Mouse (Mus musculus): ENCODE results near the gene Ak1. TPM values are rescaled to one million over a fixed set of nuclear protein-coding genes. Genes with fewer than 3 reads are reported as not detected.
A peak's percentile ranks its signal among the peaks of the same experiment; 100 is the strongest.

Gene Ak1
- total RNA-seq, 1 experiment = 90.8 TPM

DNA sequence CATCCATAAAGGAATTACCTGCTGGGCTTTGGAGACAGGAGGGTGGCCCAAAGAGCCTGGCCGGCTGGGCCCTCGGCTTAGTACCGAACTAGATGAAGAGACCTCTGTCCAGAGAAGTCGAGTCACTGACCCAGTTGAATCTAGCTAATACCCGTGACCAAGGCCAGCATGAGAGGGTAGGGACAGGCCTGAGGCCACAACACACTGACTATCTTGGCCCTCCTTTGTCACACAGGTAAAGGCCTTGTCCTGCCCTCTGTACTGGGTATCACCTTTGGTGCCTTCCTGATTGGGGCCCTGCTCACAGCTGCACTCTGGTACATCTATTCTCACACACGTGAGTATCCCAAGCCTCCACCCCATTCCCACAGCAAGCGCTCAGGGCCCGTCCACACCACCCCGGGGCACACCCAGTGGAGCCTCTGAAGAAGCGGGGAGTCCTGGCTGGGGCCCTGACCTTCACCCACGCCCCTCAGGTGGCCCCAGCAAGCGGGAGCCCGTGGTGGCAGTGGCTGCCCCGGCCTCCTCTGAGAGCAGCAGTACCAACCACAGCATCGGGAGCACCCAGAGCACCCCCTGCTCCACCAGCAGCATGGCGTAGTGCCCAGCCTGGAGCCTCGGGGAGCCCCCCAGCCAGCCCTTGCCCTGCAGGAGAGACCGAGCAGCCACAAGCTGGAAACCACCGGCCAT lies 59.5 kb downstream of the Ak1 start:
- Histone ChIP-seq H3K9ac (ENCODE audit: insufficient read depth, low read depth, low read length, poor library complexity, severe bottlenecking) (peak overlapping the region; percentile 3; the same call in 1 of the 2 replicates), H3K9me3 (ENCODE audit: control insufficient read depth, insufficient read depth, low read depth, low read length) (no peaks in the 10 kb centered on the region), H3K4me3 (ENCODE audit: insufficient read depth in 1 of 2, low read depth in 1 of 2, low read length in 2 of 2, poor library complexity in 1 of 2, severe bottlenecking in 1 of 2) (peak overlapping the region in 1 of 2 experiments; percentile 44; a peak in 1 of 4 replicates), H3K36me3 (ENCODE audit: control insufficient read depth, insufficient read depth, low read length, poor library complexity, severe bottlenecking) (peaks cover 51% of the 10 kb centered on the region), H3K4me1 (ENCODE audit: control insufficient read depth in 2 of 2, insufficient read depth in 2 of 2, low read length in 2 of 2, poor library complexity in 1 of 2) (peaks cover 2 to 6% of the 10 kb centered on the region in 2 experiments; a peak in 1 of 4 replicates), H3K27ac (ENCODE audit: insufficient read depth, low read depth, low read length, poor library complexity, severe bottlenecking) (no peak overlapping the region)
- TF ChIP-seq CHD2 (IDR thresholded peaks at IDR 0.05; ENCODE audit: low read depth, low read length) (no peak), ZC3H11A (IDR thresholded peaks at IDR 0.05; ENCODE audit: borderline replicate concordance, low read depth, low read length) (no peak), MAFK (IDR thresholded peaks at IDR 0.05; ENCODE audit: insufficient read depth, low read depth, low read length) (no peak), ZNF384 (IDR thresholded peaks at IDR 0.05; ENCODE audit: low read depth, low read length) (no peak), HCFC1 (IDR thresholded peaks at IDR 0.05; ENCODE audit: borderline replicate concordance, insufficient read depth, low read length) (no peak)
- no peak for DNase-seq (ENCODE audit: low read depth, low spot score)
- in situ Hi-C loops (cut with MboI; ENCODE audit: low sequenced_read_pairs in 2 of 2, unreplicated experiment in 2 of 2) = no loop called here

DNA sequence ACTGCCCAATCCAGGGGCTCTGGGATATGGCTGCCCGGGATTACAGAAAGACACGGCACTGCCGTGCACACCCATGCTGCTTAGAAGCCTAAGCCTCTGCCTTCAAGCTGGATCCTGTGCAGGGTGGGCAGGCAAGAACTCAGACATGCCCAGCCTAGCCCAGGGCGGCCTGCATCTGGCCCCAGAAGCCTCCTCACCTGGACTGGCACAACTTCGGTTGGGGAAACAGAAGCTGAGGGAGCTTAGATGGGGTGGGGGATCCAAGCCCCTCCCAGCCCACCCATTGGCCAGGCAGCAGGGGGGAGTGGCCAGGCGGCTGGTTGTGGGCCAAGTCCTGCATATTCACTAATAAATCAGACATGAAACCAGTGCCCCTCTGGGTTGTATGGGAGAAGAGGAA lies 60.2 kb downstream of the Ak1 start:
- H3K36me3 ChIP-seq (ENCODE audit: control insufficient read depth, insufficient read depth, low read length, poor library complexity, severe bottlenecking) = peaks cover 57% of the 10 kb centered on the region
- H3K27ac ChIP-seq (ENCODE audit: insufficient read depth, low read depth, low read length, poor library complexity, severe bottlenecking) = no peak overlapping the region
- TF ChIP-seq CHD2 (IDR thresholded peaks at IDR 0.05; ENCODE audit: low read depth, low read length) = no peak
- no peak for TF ChIP-seq MAFK (IDR thresholded peaks at IDR 0.05; ENCODE audit: insufficient read depth, low read depth, low read length)
- no peak for TF ChIP-seq ZC3H11A (IDR thresholded peaks at IDR 0.05; ENCODE audit: borderline replicate concordance, low read depth, low read length)
- in situ Hi-C loops (cut with MboI; ENCODE audit: low sequenced_read_pairs in 2 of 2, unreplicated experiment in 2 of 2) = no loop called here
- H3K9ac ChIP-seq (ENCODE audit: insufficient read depth, low read depth, low read length, poor library complexity, severe bottlenecking) = peak overlapping the region; percentile 3; the same call in 1 of the 2 replicates
- no peaks in the 10 kb centered on the region for H3K9me3 ChIP-seq (ENCODE audit: control insufficient read depth, insufficient read depth, low read depth, low read length)
- H3K4me3 ChIP-seq (ENCODE audit: insufficient read depth in 1 of 2, low read depth in 1 of 2, low read length in 2 of 2, poor library complexity in 1 of 2, severe bottlenecking in 1 of 2) = peak overlapping the region in 1 of 2 experiments; percentile 44; a peak in 1 of 4 replicates
- DNase-seq (ENCODE audit: low read depth, low spot score) = no peak
- H3K4me1 ChIP-seq (ENCODE audit: control insufficient read depth in 2 of 2, insufficient read depth in 2 of 2, low read length in 2 of 2, poor library complexity in 1 of 2) = peaks cover 2 to 8% of the 10 kb centered on the region in 2 experiments; a peak in 1 of 4 replicates

DNA sequence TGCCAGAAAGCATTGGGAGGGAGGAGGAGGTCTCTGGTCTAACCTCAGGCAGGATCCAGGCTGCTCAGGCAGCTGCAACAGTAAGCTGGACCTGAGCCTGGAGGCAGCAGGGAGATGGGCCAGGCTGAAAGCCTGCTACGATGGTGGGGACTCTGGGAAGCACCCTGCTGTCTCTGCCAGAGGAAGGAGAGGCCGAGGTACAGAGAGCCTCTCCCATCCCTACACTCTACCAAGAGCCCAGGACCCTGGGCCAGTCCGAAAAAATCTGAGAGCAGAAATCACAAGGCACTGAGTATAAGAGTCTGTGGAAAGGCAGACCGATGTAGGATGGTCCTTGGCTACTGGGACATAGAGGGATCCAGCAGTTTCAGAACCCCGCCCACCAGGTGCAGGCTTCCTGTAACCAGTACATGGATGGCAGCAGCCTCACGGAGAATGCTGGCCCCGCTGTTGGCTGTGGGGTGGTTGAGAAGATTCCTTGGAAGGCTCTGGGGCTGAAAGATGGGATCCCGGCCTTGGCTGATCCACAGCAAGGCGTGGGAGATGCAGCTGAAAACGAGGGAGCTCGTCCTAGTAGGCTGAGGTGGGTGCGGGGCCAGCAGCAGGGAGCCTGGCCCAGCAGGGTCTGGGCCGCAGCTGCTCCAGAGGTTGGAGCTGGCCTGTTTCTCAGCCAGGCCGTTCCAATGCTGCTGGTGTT lies 61.3 kb downstream of the Ak1 start:
- DNase-seq (ENCODE audit: low read depth, low spot score) = no peak
- H3K27ac ChIP-seq (ENCODE audit: insufficient read depth, low read depth, low read length, poor library complexity, severe bottlenecking) = no peak overlapping the region
- in situ Hi-C loops (cut with MboI; ENCODE audit: low sequenced_read_pairs in 2 of 2, unreplicated experiment in 2 of 2) = no loop called here
- H3K36me3 ChIP-seq (ENCODE audit: control insufficient read depth, insufficient read depth, low read length, poor library complexity, severe bottlenecking) = peaks cover 65% of the 10 kb centered on the region
- H3K9me3 ChIP-seq (ENCODE audit: control insufficient read depth, insufficient read depth, low read depth, low read length) = no peaks in the 10 kb centered on the region
- no peak overlapping the region for H3K4me3 ChIP-seq (ENCODE audit: insufficient read depth in 1 of 2, low read depth in 1 of 2, low read length in 2 of 2, poor library complexity in 1 of 2, severe bottlenecking in 1 of 2)
- H3K9ac ChIP-seq (ENCODE audit: insufficient read depth, low read depth, low read length, poor library complexity, severe bottlenecking) = no peak overlapping the region
- TF ChIP-seq HCFC1 (IDR thresholded peaks at IDR 0.05; ENCODE audit: borderline replicate concordance, insufficient read depth, low read length) (no peak), MAFK (IDR thresholded peaks at IDR 0.05; ENCODE audit: insufficient read depth, low read depth, low read length) (no peak), CHD2 (IDR thresholded peaks at IDR 0.05; ENCODE audit: low read depth, low read length) (no peak), ZNF384 (IDR thresholded peaks at IDR 0.05; ENCODE audit: low read depth, low read length) (no peak), ZC3H11A (IDR thresholded peaks at IDR 0.05; ENCODE audit: borderline replicate concordance, low read depth, low read length) (no peak)
- peaks cover 2 to 8% of the 10 kb centered on the region in 2 experiments; a peak in 1 of 4 replicates for H3K4me1 ChIP-seq (ENCODE audit: control insufficient read depth in 2 of 2, insufficient read depth in 2 of 2, low read length in 2 of 2, poor library complexity in 1 of 2)

DNA sequence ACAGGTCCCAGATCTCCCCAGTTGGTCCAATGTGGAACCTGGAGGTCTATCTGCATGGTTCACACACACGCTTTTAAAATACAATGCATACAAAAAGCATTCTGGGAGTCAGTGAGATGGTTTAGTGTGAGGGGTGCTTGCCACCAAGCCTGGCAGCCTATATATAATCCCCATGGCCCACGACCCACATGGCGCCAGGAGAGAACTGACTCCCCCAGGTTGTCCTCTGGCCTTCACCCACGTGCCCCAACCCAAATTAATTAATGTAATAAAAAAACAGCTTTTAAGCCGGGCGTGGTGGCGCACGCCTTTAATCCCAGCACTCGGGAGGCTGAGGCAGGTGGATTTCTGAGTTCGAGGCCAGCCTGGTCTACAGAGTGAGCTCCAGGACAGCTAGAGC lies 62.1 kb downstream of the Ak1 start:
- no peak overlapping the region for H3K9ac ChIP-seq (ENCODE audit: insufficient read depth, low read depth, low read length, poor library complexity, severe bottlenecking)
- peaks cover 2 to 8% of the 10 kb centered on the region in 2 experiments; a peak in 1 of 4 replicates for H3K4me1 ChIP-seq (ENCODE audit: control insufficient read depth in 2 of 2, insufficient read depth in 2 of 2, low read length in 2 of 2, poor library complexity in 1 of 2)
- in situ Hi-C loops (cut with MboI; ENCODE audit: low sequenced_read_pairs in 2 of 2, unreplicated experiment in 2 of 2) = no loop called here
- H3K27ac ChIP-seq (ENCODE audit: insufficient read depth, low read depth, low read length, poor library complexity, severe bottlenecking) = no peak overlapping the region
- no peaks in the 10 kb centered on the region for H3K9me3 ChIP-seq (ENCODE audit: control insufficient read depth, insufficient read depth, low read depth, low read length)
- no peak for DNase-seq (ENCODE audit: low read depth, low spot score)
- H3K4me3 ChIP-seq (ENCODE audit: insufficient read depth in 1 of 2, low read depth in 1 of 2, low read length in 2 of 2, poor library complexity in 1 of 2, severe bottlenecking in 1 of 2) = no peak overlapping the region
- TF ChIP-seq ZC3H11A (IDR thresholded peaks at IDR 0.05; ENCODE audit: borderline replicate concordance, low read depth, low read length) (no peak), HCFC1 (IDR thresholded peaks at IDR 0.05; ENCODE audit: borderline replicate concordance, insufficient read depth, low read length) (no peak)
- peaks cover 70% of the 10 kb centered on the region for H3K36me3 ChIP-seq (ENCODE audit: control insufficient read depth, insufficient read depth, low read length, poor library complexity, severe bottlenecking)

Other genes with a start within 250 kb of the Ak1 start
- gene 1110008P14Rik, start 239.8 kb upstream of the Ak1 start, total RNA-seq (2012; rRNA removed) = 20.0 and 31.3 TPM in 2 replicates
- not detected in 2 replicates for gene Lcn2, start 233.5 kb upstream of the Ak1 start, total RNA-seq (2012; rRNA removed)
- gene Ptges2, start 225.9 kb upstream of the Ak1 start, total RNA-seq (2012; rRNA removed) = 24.9 and 30.7 TPM in 2 replicates
- gene Naif1, start 171.3 kb upstream of the Ak1 start, total RNA-seq (2012; rRNA removed) = 2.1 and 2.5 TPM in 2 replicates
- 22.1 and 23.4 TPM in 2 replicates for gene Slc25a25, start 170.3 kb upstream of the Ak1 start, total RNA-seq (2012; rRNA removed)
- gene Fam102a, start 86.4 kb upstream of the Ak1 start, total RNA-seq (2012; rRNA removed) = 11.6 TPM in 2 replicates
- gene Dpm2, start 50.9 kb upstream of the Ak1 start, total RNA-seq (2012; rRNA removed) = 38.0 and 44.1 TPM in 2 replicates
- 3.5 and 5.0 TPM in 2 replicates for gene Pip5kl1, start 47.0 kb upstream of the Ak1 start, total RNA-seq (2012; rRNA removed)
- gene 9430097D07Rik, start 46.1 kb upstream of the Ak1 start, total RNA-seq (2012; rRNA removed) = 0.37 and 0.71 TPM in 2 replicates
- gene St6galnac4, start 34.7 kb upstream of the Ak1 start, total RNA-seq (2012; rRNA removed) = 9.4 and 14.8 TPM in 2 replicates
- 18.0 and 27.2 TPM in 2 replicates for gene St6galnac6, start 22.0 kb upstream of the Ak1 start, total RNA-seq (2012; rRNA removed)
- 18.3 and 36.8 TPM in 2 replicates for gene Eng, start 24.8 kb downstream of the Ak1 start, total RNA-seq (2012; rRNA removed)
- 61.2 and 84.6 TPM in 2 replicates for gene Fpgs, start 82.4 kb downstream of the Ak1 start, total RNA-seq (2012; rRNA removed)
- gene Cdk9, start 91.3 kb downstream of the Ak1 start, total RNA-seq (2012; rRNA removed) = 68.0 and 72.4 TPM in 2 replicates
- gene Sh2d3c, start 99.3 kb downstream of the Ak1 start, total RNA-seq (2012; rRNA removed) = 1.7 and 1.8 TPM in 2 replicates
- gene 6330409D20Rik, start 119.3 kb downstream of the Ak1 start, total RNA-seq (2012; rRNA removed) = not detected in 2 replicates
- gene Tor2a, start 135.5 kb downstream of the Ak1 start, total RNA-seq (2012; rRNA removed) = 75.9 and 124 TPM in 2 replicates
- 0.94 and 2.2 TPM in 2 replicates for gene Ttc16, start 153.9 kb downstream of the Ak1 start, total RNA-seq (2012; rRNA removed)
- gene Ptrh1, start 154.0 kb downstream of the Ak1 start, total RNA-seq (2012; rRNA removed) = 14.9 and 20.9 TPM in 2 replicates
- gene Cfap157, start 162.7 kb downstream of the Ak1 start, total RNA-seq (2012; rRNA removed) = 0.32 TPM in 1 of 2 replicates, not detected in the other
- 4.0 and 6.6 TPM in 2 replicates for gene Stxbp1, start 225.5 kb downstream of the Ak1 start, total RNA-seq (2012; rRNA removed)

Data from ES-E14 (cell line).